Mouse (Mus musculus) hindbrain, embryonic 14.5 days (tissue): ENCODE measurements around the gene Mrps23. TPM values are rescaled to one million over a fixed set of nuclear protein-coding genes. Genes with fewer than 3 reads are reported as not detected.

Experiments
- ATAC-seq: fragments of 200-750 bp; cut with Nextera tagmentation; 2 replicates; pipeline ENCODE4 v1.8.0; 2017; ENCODE audit warnings: moderate number of reproducible peaks, mild to moderate bottlenecking, moderate TSS enrichment, moderate library complexity; ENCODE audit not compliant: low FRiP score
- DNase-seq: peaks from one replicate; pipeline ENCODE4 v3.0.0-alpha.2; 2015; ENCODE audit warnings: low spot score
- H3K27ac ChIP-seq: fragments of 300-500 bp; sonication (generic); 2 replicates; pipeline ENCODE4 v1.5.1; 2014; ENCODE audit warnings: mild to moderate bottlenecking, moderate library complexity
- H3K27me3 ChIP-seq: fragments of 300-500 bp; sonication (generic); 2 replicates; pipeline ENCODE4 v1.6.1; 2014; ENCODE audit warnings: mild to moderate bottlenecking, low read length, mixed read lengths; ENCODE audit not compliant: control insufficient read depth, insufficient read depth
- H3K36me3 ChIP-seq: fragments of 300-500 bp; sonication (generic); replicated peaks from 2 replicates; pipeline ENCODE4 v1.6.1; 2014; ENCODE audit not compliant: control insufficient read depth, insufficient read depth
- H3K4me1 ChIP-seq: fragments of 300-500 bp; sonication (generic); replicated peaks from 2 replicates; pipeline ENCODE4 v1.6.1; 2014; ENCODE audit warnings: antibody characterized with exemption, low read length, mixed read lengths; ENCODE audit not compliant: control insufficient read depth, insufficient read depth
- H3K4me2 ChIP-seq: fragments of 300-500 bp; sonication (generic); replicated peaks from 2 replicates; pipeline ENCODE4 v1.6.1; 2014; ENCODE audit warnings: mild to moderate bottlenecking, moderate library complexity
- H3K4me3 ChIP-seq: fragments of 300-500 bp; sonication (generic); replicated peaks from 2 replicates; pipeline ENCODE4 v1.5.1; 2014; ENCODE audit warnings: mild to moderate bottlenecking, low read length
- H3K9ac ChIP-seq: fragments of 300-500 bp; sonication (generic); 2 replicates; pipeline ENCODE4 v1.6.1; 2014
- H3K9me3 ChIP-seq: fragments of 300-500 bp; sonication (generic); 2 replicates; pipeline ENCODE4 v1.6.1; 2016; ENCODE audit warnings: low read length; ENCODE audit not compliant: control insufficient read depth
- WGBS: fragments of 180-500 bp; shearing (Covaris S2); extraction: QIAGEN DNeasy Blood & Tissue Kit; methylation state at CpG from one replicate; pipeline ENCODE4 v1.1.7; 2014; 5-methylcytosine and 5-hydroxymethylcytosine counted together
- polyA plus RNA-seq: library from polyadenylated mRNA; unstranded; fragments of >200 nt; fragmentation: Nextera tagmentation; extraction: Ambion mirVana; gene quantifications from 2 replicates; pipeline ENCODE4 v1.2.1, GENCODE M21; 2014

Mrps23 gene
- polyA plus RNA-seq, 1 experiment from 2014 or later: 67.8 TPM

GRCm38 (mm10) chr11:88171876-88172442, 32.2 kb upstream of the Mrps23 start:
- Histone ChIP-seq H3K36me3 (no peaks in the 10 kb centered on the region), H3K4me1 (peaks cover 27% of the 10 kb centered on the region), H3K27ac (no peak overlapping the region), H3K27me3 (no peaks in the 10 kb centered on the region), H3K9me3 (no peaks in the 10 kb centered on the region), H3K9ac (no peak overlapping the region), H3K4me3 (no peak overlapping the region), H3K4me2 (no peak overlapping the region)
- no peak for DNase-seq
- WGBS: 56% methylated on average over 15 of the region's 15 CpGs
- no peak for ATAC-seq

- no peak overlapping the region for H3K4me3 ChIP-seq
- peaks cover 8% of the 10 kb centered on the region; the same call in 1 of the 2 replicates for H3K36me3 ChIP-seq
- peak overlapping the region; percentile 9 for H3K27ac ChIP-seq
- no peak overlapping the region for H3K9ac ChIP-seq
- H3K27me3 ChIP-seq: no peaks in the 10 kb centered on the region
- WGBS: 28% methylated on average over 10 of the region's 10 CpGs
- DNase-seq (peak; percentile 50), ATAC-seq (0 out of 2 replicates have a peak, but pooled peaks have one; percentile 40)
- H3K4me1 ChIP-seq: peaks cover 27% of the 10 kb centered on the region
- H3K4me2 ChIP-seq: no peak overlapping the region
- H3K9me3 ChIP-seq: no peaks in the 10 kb centered on the region
These were observed 31.4 kb upstream of the Mrps23 start for GRCm38 (mm10) chr11:88172601-88173325.

GRCm38 (mm10) chr11:88173386-88174025, 30.7 kb upstream of the Mrps23 start:
- peaks cover 25% of the 10 kb centered on the region for H3K4me1 ChIP-seq
- DNase-seq (no peak), ATAC-seq (no peak)
- H3K4me2 ChIP-seq: no peak overlapping the region
- H3K9me3 ChIP-seq: no peaks in the 10 kb centered on the region
- H3K4me3 ChIP-seq: no peak overlapping the region
- H3K36me3 ChIP-seq: peaks cover 15% of the 10 kb centered on the region
- no peaks in the 10 kb centered on the region for H3K27me3 ChIP-seq
- H3K9ac ChIP-seq: no peak overlapping the region
- WGBS: 34% methylated on average over 9 of the region's 9 CpGs
- H3K27ac ChIP-seq: peak overlapping the region; percentile 9; the same call in 1 of the 2 replicates

GRCm38 (mm10) chr11:88180467-88180958, 23.7 kb upstream of the Mrps23 start:
- 0 out of 2 replicates have a peak overlapping the region, but pooled peaks have one; percentile 10 for H3K4me2 ChIP-seq

GRCm38 (mm10) chr11:88180959-88181619, 23.1 kb upstream of the Mrps23 start:
- Histone ChIP-seq H3K27ac (peak overlapping the region; percentile 66), H3K4me2 (no peak overlapping the region), H3K9me3 (no peaks in the 10 kb centered on the region), H3K9ac (0 out of 2 replicates have a peak overlapping the region, but pooled peaks have one; percentile 24), H3K36me3 (peaks cover 51% of the 10 kb centered on the region), H3K4me1 (peaks cover 18% of the 10 kb centered on the region), H3K27me3 (no peaks in the 10 kb centered on the region), H3K4me3 (no peak overlapping the region)
- WGBS: 5% methylated on average over 16 of the region's 16 CpGs
- ATAC-seq (peak; percentile 81), DNase-seq (no peak)

More at GRCm38 (mm10) chr11:88180467-88180958, 23.7 kb upstream of the Mrps23 start:
- Histone ChIP-seq H3K27ac (peak overlapping the region; percentile 66), H3K4me1 (peaks cover 18% of the 10 kb centered on the region), H3K9me3 (no peaks in the 10 kb centered on the region), H3K9ac (0 out of 2 replicates have a peak overlapping the region, but pooled peaks have one; percentile 24), H3K4me3 (no peak overlapping the region), H3K27me3 (no peaks in the 10 kb centered on the region), H3K36me3 (peaks cover 51% of the 10 kb centered on the region)
- peak; percentile 51 for DNase-seq
- ATAC-seq: peak; percentile 81
- WGBS: 7% methylated on average over 6 of the region's 6 CpGs

DNA sequence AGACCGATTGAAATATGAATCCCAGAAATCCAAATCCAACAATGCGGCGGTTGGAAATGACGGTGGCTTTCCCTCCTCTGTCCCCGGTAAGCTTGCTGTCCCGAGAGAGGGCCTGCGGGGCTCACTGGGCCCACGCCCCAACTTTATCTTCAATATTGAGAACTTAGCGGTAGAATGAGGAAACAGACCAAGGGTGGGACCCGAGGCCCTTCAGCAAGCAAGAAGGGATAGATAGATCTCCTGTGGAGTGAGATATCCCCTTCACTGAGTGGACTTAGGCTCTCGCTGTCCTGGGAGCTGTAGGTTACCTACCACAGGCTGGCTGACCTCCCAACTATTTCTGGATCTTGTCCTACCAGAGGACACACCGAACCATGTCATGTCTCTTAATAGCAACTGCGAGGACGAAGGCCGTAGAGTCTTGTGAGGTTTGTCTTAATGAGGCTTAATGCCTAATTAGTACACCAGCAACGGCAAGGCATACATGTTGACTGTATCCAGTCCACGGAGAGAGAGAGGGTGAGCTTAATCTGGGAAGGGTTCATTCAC, 19.5 kb upstream of the Mrps23 start:
- no peak overlapping the region for H3K4me3 ChIP-seq
- no peak overlapping the region for H3K27ac ChIP-seq
- 88% methylated on average over 17 of the region's 17 CpGs for WGBS
- H3K4me2 ChIP-seq: no peak overlapping the region
- no peaks in the 10 kb centered on the region for H3K9me3 ChIP-seq
- no peaks in the 10 kb centered on the region for H3K27me3 ChIP-seq
- peaks cover 29% of the 10 kb centered on the region for H3K36me3 ChIP-seq
- DNase-seq (no peak), ATAC-seq (no peak)
- peaks cover 32% of the 10 kb centered on the region for H3K4me1 ChIP-seq
- no peak overlapping the region for H3K9ac ChIP-seq

GRCm38 (mm10) chr11:88186078-88186946, 17.9 kb upstream of the Mrps23 start:
- Histone ChIP-seq H3K36me3 (peaks cover 29% of the 10 kb centered on the region), H3K27ac (peak overlapping the region; percentile 76; the same call in 1 of the 2 replicates), H3K4me2 (no peak overlapping the region), H3K4me3 (no peak overlapping the region), H3K9ac (0 out of 2 replicates have a peak overlapping the region, but pooled peaks have one; percentile 51), H3K4me1 (peaks cover 16% of the 10 kb centered on the region), H3K9me3 (no peaks in the 10 kb centered on the region), H3K27me3 (peaks cover 3% of the 10 kb centered on the region; the same call in 1 of the 2 replicates)
- WGBS: 72% methylated on average over 14 of the region's 14 CpGs
- no peak for DNase-seq
- ATAC-seq: no peak

DNA sequence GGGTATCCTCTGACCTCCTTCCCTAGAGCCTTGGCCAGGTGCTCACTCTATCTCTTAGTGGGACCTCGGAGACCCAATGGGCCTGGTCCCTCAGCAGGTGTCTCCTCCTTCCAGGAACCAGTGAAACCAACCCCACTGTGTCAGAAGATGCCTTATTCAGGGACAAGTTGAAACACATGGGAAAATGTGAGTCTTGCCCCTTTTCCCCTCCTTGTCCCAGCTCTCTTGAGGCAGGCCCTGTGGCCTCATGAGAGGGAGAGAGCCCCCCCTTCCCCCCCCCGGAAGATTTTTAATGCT, 17.3 kb upstream of the Mrps23 start:
- Histone ChIP-seq H3K27me3 (peaks cover 9% of the 10 kb centered on the region), H3K27ac (peak overlapping the region; percentile 76), H3K9me3 (no peaks in the 10 kb centered on the region), H3K4me1 (peaks cover 16% of the 10 kb centered on the region), H3K36me3 (peaks cover 29% of the 10 kb centered on the region), H3K4me3 (no peak overlapping the region), H3K9ac (peak overlapping the region; percentile 51), H3K4me2 (peak overlapping the region; percentile 44)
- ATAC-seq: no peak
- DNase-seq: no peak
- 45% methylated on average over 2 of the region's 2 CpGs for WGBS
